Mouse (Mus musculus): ENCODE data around the gene Leprot.

- TF ChIP-seq CTCF (IDR thresholded peaks at IDR 0.05; ENCODE audit: low read depth, low read length): no peak
- no peak for TF ChIP-seq GATA1 (IDR thresholded peaks at IDR 0.05; ENCODE audit: borderline replicate concordance, low read length)
- no peak for TF ChIP-seq GATA2 (IDR thresholded peaks at IDR 0.05; ENCODE audit: borderline replicate concordance, low read depth, low read length)
- no peak for TF ChIP-seq TAL1 (conservative IDR thresholded peaks at IDR 0.05; ENCODE audit: low read depth, low read length)
- no peak for TF ChIP-seq POLR2AphosphoS5 (IDR thresholded peaks at IDR 0.05; ENCODE audit: insufficient replicate concordance, low read depth, low read length)
Measured at GRCm38 (mm10) chr4:101684821-101685220, 37.3 kb downstream of the Leprot start.
